Mouse (Mus musculus) CH12.LX (cell line): ENCODE results near the gene Slc24a3. TPM values are rescaled to one million over a fixed set of nuclear protein-coding genes. Genes with fewer than 3 reads are reported as not detected.
A peak's percentile ranks its signal among the peaks of the same experiment; 100 is the strongest.

Experiments
- DNase-seq: peaks from one replicate; pipeline ENCODE4 v3.0.0-alpha.2; 2013; ENCODE audit errors: extremely low read depth
- H3K27ac ChIP-seq: 2 replicates; pipeline ENCODE4 v1.5.1; 2012; ENCODE audit warnings: low read depth, mild to moderate bottlenecking, control low read depth, moderate library complexity; ENCODE audit not compliant: insufficient read depth
- H3K27me3 ChIP-seq: replicated peaks from 2 replicates; pipeline ENCODE3; 2012; ENCODE audit warnings: inconsistent platforms
- H3K36me3 ChIP-seq, 2 experiments: replicated peaks in 1 of 2; 2 replicates each; pipeline versions ENCODE3 to v1.6.1; 2012; ENCODE audit warnings: inconsistent platforms in 1 of 2, low read length in 1 of 2, mild to moderate bottlenecking in 1 of 2, mixed read lengths in 1 of 2, moderate library complexity in 1 of 2; ENCODE audit not compliant: control insufficient read depth in 1 of 2, insufficient read depth in 1 of 2
- H3K4me1 ChIP-seq, 2 experiments: 2 replicates each; pipeline ENCODE4 v1.6.1; 2012; ENCODE audit warnings: inconsistent platforms in 1 of 2, moderate library complexity in 1 of 2; ENCODE audit not compliant: insufficient read depth in 2 of 2, control insufficient read depth in 1 of 2
- H3K4me2 ChIP-seq: 2 replicates; pipeline ENCODE4 v1.6.1; 2012; ENCODE audit warnings: low read depth, mild to moderate bottlenecking, control low read depth; ENCODE audit not compliant: poor library complexity, insufficient read depth, severe bottlenecking
- H3K4me3 ChIP-seq, 3 experiments: fragments of 150-350 bp in 1 of 3; sonication (generic) in 1 of 3; replicated peaks in 1 of 3; 2 replicates each; pipeline versions ENCODE3 to v1.5.1; 2011 to 2012; ENCODE audit warnings: low read depth in 2 of 3, low read length in 2 of 3, mild to moderate bottlenecking in 2 of 3, moderate library complexity in 2 of 3, control low read depth in 1 of 3, improper control_type of control experiment in 1 of 3, inconsistent platforms in 1 of 3, mixed read lengths in 1 of 3; ENCODE audit not compliant: poor library complexity in 1 of 3
- H3K79me2 ChIP-seq: replicated peaks from 2 replicates; pipeline ENCODE4 v1.6.1; 2012; ENCODE audit warnings: mild to moderate bottlenecking, moderate library complexity; ENCODE audit not compliant: control insufficient read depth, poor library complexity, insufficient read depth, severe bottlenecking; ENCODE audit errors: extremely low read depth
- H3K9ac ChIP-seq: 2 replicates; pipeline ENCODE4 v1.6.1; 2012; ENCODE audit warnings: low read depth, mild to moderate bottlenecking, control low read depth, moderate library complexity; ENCODE audit not compliant: insufficient read depth
- H3K9me3 ChIP-seq: replicated peaks from 2 replicates; pipeline ENCODE3; 2012; ENCODE audit warnings: low read length, inconsistent platforms, mixed read lengths
- BHLHE40 ChIP-seq: IDR thresholded peaks from 2 replicates; pipeline ENCODE4 v1.6.1; 2011; ENCODE audit warnings: mild to moderate bottlenecking, low read depth, low read length, improper control_type of control experiment
- CTCF ChIP-seq, 2 experiments: IDR thresholded peaks in 1 of 2; conservative IDR thresholded peaks in 1 of 2; 2 replicates each; pipeline ENCODE4 v1.5.1; 2011 to 2012; ENCODE audit warnings: low read depth in 2 of 2, low read length in 2 of 2, improper control_type of control experiment in 1 of 2, inconsistent platforms in 1 of 2, mild to moderate bottlenecking in 1 of 2, moderate library complexity in 1 of 2
- EP300 ChIP-seq: IDR thresholded peaks from 2 replicates; pipeline ENCODE4 v1.6.1; 2011; ENCODE audit warnings: low read length, improper control_type of control experiment
- ETS1 ChIP-seq: conservative IDR thresholded peaks from 2 replicates; pipeline ENCODE4 v1.6.1; 2012; ENCODE audit warnings: low read depth, mild to moderate bottlenecking, inconsistent platforms, low read length, improper control_type of control experiment, moderate library complexity
- GABPA ChIP-seq: IDR thresholded peaks from 2 replicates; pipeline ENCODE4 v1.6.1; 2012; ENCODE audit warnings: low read depth, low read length, improper control_type of control experiment, inconsistent platforms; ENCODE audit not compliant: insufficient replicate concordance
- JUN ChIP-seq: IDR thresholded peaks from 2 replicates; pipeline ENCODE4 v1.6.1; 2011; ENCODE audit warnings: low read depth, mild to moderate bottlenecking, low read length, improper control_type of control experiment, moderate library complexity; ENCODE audit not compliant: insufficient read depth
- JUND ChIP-seq: conservative IDR thresholded peaks from 2 replicates; pipeline ENCODE4 v1.6.1; 2011; ENCODE audit warnings: low read depth, low read length, improper control_type of control experiment
- KAT2A ChIP-seq: IDR thresholded peaks from 2 replicates; pipeline ENCODE4 v1.6.1; 2012; ENCODE audit warnings: low read length, improper control_type of control experiment, inconsistent platforms; ENCODE audit not compliant: insufficient replicate concordance
- MAX ChIP-seq: IDR thresholded peaks from 2 replicates; pipeline ENCODE4 v1.6.1; 2011; ENCODE audit warnings: low read length, improper control_type of control experiment
- MAZ ChIP-seq: IDR thresholded peaks from 2 replicates; pipeline ENCODE4 v1.6.1; 2012; ENCODE audit warnings: low read depth, mild to moderate bottlenecking, inconsistent platforms, low read length, improper control_type of control experiment, moderate library complexity
- MXI1 ChIP-seq: IDR thresholded peaks from 2 replicates; pipeline ENCODE4 v1.6.1; 2011; ENCODE audit warnings: mild to moderate bottlenecking, low read depth, low read length, improper control_type of control experiment
- MYC ChIP-seq: IDR thresholded peaks from 2 replicates; pipeline ENCODE4 v1.6.1; 2011; ENCODE audit warnings: low read depth, mild to moderate bottlenecking, improper control_type of control experiment, low read length
- NELFE ChIP-seq: IDR thresholded peaks from 2 replicates; pipeline ENCODE4 v1.6.1; 2011; ENCODE audit warnings: low read depth, low read length, improper control_type of control experiment
- NRF1 ChIP-seq: IDR thresholded peaks from 2 replicates; pipeline ENCODE4 v1.6.1; 2014; ENCODE audit warnings: low read depth, mild to moderate bottlenecking, inconsistent platforms, low read length, improper control_type of control experiment, moderate library complexity
- PAX5 ChIP-seq: IDR thresholded peaks from 2 replicates; pipeline ENCODE4 v1.6.1; 2012; ENCODE audit warnings: low read length, inconsistent platforms, mixed read lengths
- POLR2A ChIP-seq: IDR thresholded peaks from 2 replicates; pipeline ENCODE4 v1.6.1; 2011; ENCODE audit warnings: low read depth, mild to moderate bottlenecking, improper control_type of control experiment, low read length
- POLR2AphosphoS2 ChIP-seq: IDR thresholded peaks from 2 replicates; pipeline ENCODE4 v1.6.1; 2011; ENCODE audit warnings: low read depth, low read length, improper control_type of control experiment
- RAD21 ChIP-seq: IDR thresholded peaks from 2 replicates; pipeline ENCODE4 v1.6.1; 2011; ENCODE audit warnings: low read depth, mild to moderate bottlenecking, low read length, improper control_type of control experiment, moderate library complexity
- RCOR1 ChIP-seq: conservative IDR thresholded peaks from 2 replicates; pipeline ENCODE4 v1.6.1; 2012; ENCODE audit warnings: low read depth, mild to moderate bottlenecking, inconsistent platforms, low read length, improper control_type of control experiment
- SMC3 ChIP-seq: IDR thresholded peaks from 2 replicates; pipeline ENCODE4 v1.6.1; 2011; ENCODE audit warnings: low read depth, low read length, improper control_type of control experiment
- TBP ChIP-seq: conservative IDR thresholded peaks from 2 replicates; pipeline ENCODE4 v1.6.1; 2011; ENCODE audit warnings: low read depth, low read length, improper control_type of control experiment
- UBTF ChIP-seq: IDR thresholded peaks from 2 replicates; pipeline ENCODE4 v1.6.1; 2012; ENCODE audit warnings: low read depth, mild to moderate bottlenecking, inconsistent platforms, low read length, improper control_type of control experiment, moderate library complexity
- USF1 ChIP-seq: IDR thresholded peaks from 2 replicates; pipeline ENCODE4 v1.6.1; 2014; ENCODE audit warnings: low read depth, mild to moderate bottlenecking, inconsistent platforms, low read length, improper control_type of control experiment
- USF2 ChIP-seq: conservative IDR thresholded peaks from 2 replicates; pipeline ENCODE4 v1.6.1; 2011; ENCODE audit warnings: low read depth, low read length, improper control_type of control experiment
- ZKSCAN1 ChIP-seq: IDR thresholded peaks from 2 replicates; pipeline ENCODE4 v1.6.1; 2012; ENCODE audit warnings: low read depth, inconsistent platforms, low read length, improper control_type of control experiment, borderline replicate concordance
- dilution Hi-C: fragments of 300-500 bp; cut with MboI; formaldehyde crosslinking; loops from 2 replicates; pipeline ENCODE4 v1.14.3; 2020; ENCODE audit warnings: low sequenced_read_pairs; ENCODE audit not compliant: extremely low pct_unique_long_range_greater_than_20kb, extremely low pct_ligation_motif_present
- in situ Hi-C: fragments of 300-500 bp; cut with MboI; formaldehyde crosslinking; loops from 3 replicates; pipeline ENCODE4 v1.14.3; 2019; ENCODE audit warnings: low sequenced_read_pairs, low pct_ligation_motif_present, low pct_unique_long_range_greater_than_20kb, mixed read lengths
- polyA plus RNA-seq: library from polyadenylated mRNA; unstranded; fragments of >175 nt; gene quantifications from 2 replicates; pipeline ENCODE4 v1.2.1, GENCODE M21; 2012; ENCODE audit warnings: low read depth; ENCODE audit not compliant: insufficient read length
- total RNA-seq, 2 experiments: library from RNA; depleted of rRNA; stranded (reverse); fragments of 300-350 nt in 1 of 2; fragments of >200 nt in 1 of 2; gene quantifications; 2 replicates each; pipeline ENCODE4 v1.2.3; 2012 to 2014

Gene Slc24a3
- total and polyA plus RNA-seq, 3 experiments, result not detected

- dilution Hi-C loops (no loop called here), in situ Hi-C loops (no loop called here)
- H3K4me1 ChIP-seq, result peaks cover 0 to 12% of the 10 kb centered on the region in 2 experiments; a peak in 2 of 4 replicates
- H3K4me2 ChIP-seq, result no peak overlapping the region
- no peaks in the 10 kb centered on the region for H3K79me2 ChIP-seq
- DNase-seq, result no peak
- TF ChIP-seq PAX5 (no peak), UBTF (no peak), NELFE (no peak), POLR2A (no peak), MYC (no peak), BHLHE40 (no peak), USF1 (no peak), MAX (no peak), KAT2A (no peak)
- H3K36me3 ChIP-seq, result no peaks in the 10 kb centered on the region
- no peak overlapping the region for H3K9ac ChIP-seq
- no peaks in the 10 kb centered on the region for H3K27me3 ChIP-seq
- no peak overlapping the region for H3K4me3 ChIP-seq
- no peak overlapping the region for H3K27ac ChIP-seq
- H3K9me3 ChIP-seq, result no peaks in the 10 kb centered on the region
Observed at GRCm38 (mm10) chr2:145397456-145398206, 230.1 kb downstream of the Slc24a3 start.

DNA sequence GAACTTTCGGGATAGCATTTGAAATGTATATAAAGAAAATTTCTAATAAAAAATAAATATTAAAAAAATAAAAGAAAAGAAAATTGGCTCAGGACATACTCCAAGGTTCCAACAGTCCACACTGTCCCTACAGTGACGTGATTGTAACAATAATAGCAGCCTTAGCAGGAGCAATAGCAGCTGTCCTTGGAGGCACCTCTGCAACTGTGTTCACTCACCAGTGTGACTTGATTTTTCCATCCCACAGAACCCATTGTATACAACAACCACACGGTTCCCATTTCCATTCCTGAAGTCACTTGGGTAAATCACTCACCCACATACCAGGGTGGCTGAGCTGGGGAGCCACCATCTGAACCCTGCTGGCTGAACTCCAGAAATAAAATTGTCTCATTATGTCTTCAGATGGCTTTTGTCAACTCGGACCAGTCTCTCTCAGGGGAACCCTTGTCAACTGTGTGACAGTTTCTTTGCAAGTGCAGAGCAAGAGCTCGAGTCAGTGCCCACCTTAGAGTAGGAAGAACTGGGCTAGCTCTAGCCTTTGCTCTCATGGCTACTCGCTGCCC is 233.8 kb downstream of the Slc24a3 start:
- dilution Hi-C loops, result no loop called here
- H3K9ac ChIP-seq, result no peak overlapping the region
- DNase-seq, result peak; percentile 27
- in situ Hi-C loops, result no loop called here
- no peaks in the 10 kb centered on the region for H3K36me3 ChIP-seq
- H3K27me3 ChIP-seq, result no peaks in the 10 kb centered on the region
- H3K79me2 ChIP-seq, result no peaks in the 10 kb centered on the region
- peaks cover 0 to 17% of the 10 kb centered on the region in 2 experiments; a peak in 2 of 4 replicates for H3K4me1 ChIP-seq
- H3K4me2 ChIP-seq, result no peak overlapping the region
- peak; percentile 23; the same call in 1 of the 2 replicates for TF ChIP-seq EP300
- TF ChIP-seq JUND, result peak; percentile 35; the same call in 1 of the 2 replicates
- TF ChIP-seq ETS1, result 0 out of 2 replicates have a peak, but pooled peaks have one; percentile 17
- no peak for TF ChIP-seq RCOR1
- TF ChIP-seq, all 38 proteins: peak for 3
- Histone ChIP-seq H3K9me3 (no peaks in the 10 kb centered on the region), H3K27ac (no peak overlapping the region), H3K4me3 (no peak overlapping the region)

DNA sequence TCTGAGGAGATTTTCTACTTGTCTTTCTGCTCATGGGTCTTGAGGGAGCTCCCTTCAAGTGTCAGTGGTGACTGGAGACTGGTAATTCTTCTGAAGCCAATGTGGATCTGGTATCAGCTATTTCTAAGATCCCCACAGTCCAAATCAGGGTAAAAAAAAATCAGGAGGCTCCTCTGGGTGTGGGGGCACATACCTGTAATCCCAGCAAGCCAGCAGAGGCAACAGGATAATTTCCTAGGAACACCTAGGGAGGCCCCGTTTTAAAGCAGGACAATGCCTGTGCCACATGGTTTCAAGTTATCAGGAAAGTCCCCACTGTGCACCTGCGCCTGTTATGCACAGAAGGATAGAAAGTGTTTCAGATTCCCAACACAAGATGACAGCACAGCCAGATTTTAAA is 234.4 kb downstream of the Slc24a3 start:
- Histone ChIP-seq H3K36me3 (no peaks in the 10 kb centered on the region), H3K9ac (no peak overlapping the region), H3K27ac (no peak overlapping the region), H3K9me3 (no peaks in the 10 kb centered on the region), H3K79me2 (no peaks in the 10 kb centered on the region), H3K27me3 (no peaks in the 10 kb centered on the region), H3K4me3 (no peak overlapping the region), H3K4me2 (no peak overlapping the region), H3K4me1 (peaks cover 0 to 17% of the 10 kb centered on the region in 2 experiments; a peak in 2 of 4 replicates)
- TF ChIP-seq RCOR1 (no peak), MYC (no peak), RAD21 (no peak), TBP (no peak), GABPA (no peak), USF1 (no peak), POLR2A (no peak), MXI1 (no peak), POLR2AphosphoS2 (no peak), BHLHE40 (no peak), MAZ (no peak), JUN (no peak), MAX (no peak), NRF1 (no peak), SMC3 (no peak), USF2 (no peak), UBTF (no peak), ZKSCAN1 (no peak), CTCF (conservative IDR thresholded peaks at IDR 0.05 in 1 of 2, IDR thresholded peaks at IDR 0.05 in 1 of 2; ENCODE audit: low read depth in 2 of 2, low read length in 2 of 2) (no peak)
- in situ Hi-C loops, result no loop called here
- dilution Hi-C loops, result no loop called here
- DNase-seq, result no peak
